Mouse (Mus musculus) left cerebral cortex, postnatal 14 days (tissue): ENCODE results near the gene Gm29427. TPM values are rescaled to one million over a fixed set of nuclear protein-coding genes. Genes with fewer than 3 reads are reported as not detected.
"Not testable (repeated sequence)": the region's sequence is repeated elsewhere in the genome, so short reads cannot be mapped to it uniquely, and the experiment has no call there.

ENCODE experiments used
- DNase-seq, 2 experiments: peaks; one replicate each; pipeline ENCODE4 v3.0.0; 2021 to 2022; ENCODE audit warnings: low spot score in 2 of 2, mixed read lengths in 1 of 2
- intact Hi-C: fragments of 180-260 bp; cut with DNase I; formaldehyde crosslinking; loops from one replicate; pipeline ENCODE4 v1.15.1; 2025
- total RNA-seq, 2 experiments: library from RNA; stranded (reverse); gene quantifications; 2 replicates each; pipeline ENCODE4 v1.2.3; 2021

Gene Gm29427
- total RNA-seq, 2 experiments from 2014 or later, result 0.62 TPM; not detected in 1

- no peak for DNase-seq
Measured at GRCm38 (mm10) chr1:130681656-130682413, 33.8 kb downstream of the Gm29427 start.

GRCm38 (mm10) chr1:130681075-130681474, 34.5 kb downstream of the Gm29427 start:
- DNase-seq, result no peak
- intact Hi-C loops, result no loop called here

More at GRCm38 (mm10) chr1:130681656-130682413, 33.8 kb downstream of the Gm29427 start:
- intact Hi-C loops, result no loop called here

GRCm38 (mm10) chr1:130678551-130678950, 37.0 kb downstream of the Gm29427 start:
- intact Hi-C loops, result no loop called here
- no peak for DNase-seq

GRCm38 (mm10) chr1:130663576-130663975, 52.0 kb downstream of the Gm29427 start:
- DNase-seq, intact Hi-C loops: not testable (repeated sequence)

- DNase-seq, result no peak
- intact Hi-C loops, result no loop called here
Measured at GRCm38 (mm10) chr1:130661454-130661853, 54.1 kb downstream of the Gm29427 start, which contains the start of gene C4bp. TSS of gene C4bp (minus strand) at chr1:130661632.

GRCm38 (mm10) chr1:130659641-130660040, 56.0 kb downstream of the Gm29427 start:
- DNase-seq, intact Hi-C loops: not testable (repeated sequence)

- no peak for DNase-seq
Measured at GRCm38 (mm10) chr1:130644103-130644502, 71.5 kb downstream of the Gm29427 start.

GRCm38 (mm10) chr1:130640967-130641366, 74.6 kb downstream of the Gm29427 start:
- intact Hi-C loops, result no loop called here
- no peak for DNase-seq

More at GRCm38 (mm10) chr1:130644103-130644502, 71.5 kb downstream of the Gm29427 start:
- intact Hi-C loops, result no loop called here

GRCm38 (mm10) chr1:130633761-130634410, 81.7 kb downstream of the Gm29427 start:
- DNase-seq, result peak; percentile 73 to 83
- intact Hi-C loops, result loop anchor here (1.0 kb wide), 1 partner anchor 86 kb away; no protein-coding TSS in a partner anchor

GRCm38 (mm10) chr1:130633316-130633715, 82.3 kb downstream of the Gm29427 start:
- DNase-seq, result no peak
- intact Hi-C loops, result no loop called here

GRCm38 (mm10) chr1:130629521-130629920, 86.1 kb downstream of the Gm29427 start, which contains the start of gene Zp3r:
TSS of gene Zp3r (minus strand) at chr1:130629621.
- no peak for DNase-seq
- intact Hi-C loops, result no loop called here

Other genes with a start within 250 kb of the Gm29427 start
- not detected for gene Zp3r, start 86.2 kb downstream of the Gm29427 start, total RNA-seq
- not detected for gene C4bp, start 54.2 kb downstream of the Gm29427 start, total RNA-seq
- gene Yod1, start 1.5 kb upstream of the Gm29427 start, total RNA-seq, result 10 to 100 TPM; 12.9 to 13.6 TPM
- gene Pfkfb2, start 13.5 kb upstream of the Gm29427 start, total RNA-seq, result 10 to 100 TPM; 40.1 to 41.9 TPM
- 1 to 10 TPM; 1.6 TPM for gene AA986860, start 16.2 kb upstream of the Gm29427 start, total RNA-seq
- not detected for gene Fcamr, start 85.1 kb upstream of the Gm29427 start, total RNA-seq
- gene Pigr, start 110.9 kb upstream of the Gm29427 start, total RNA-seq, result under 1 TPM; 0.08 to 0.09 TPM
- gene Fcmr, start 149.9 kb upstream of the Gm29427 start, total RNA-seq, result under 1 TPM in 1 of 2 experiments, not detected in 1; 0.33 TPM
- gene Il24, start 171.7 kb upstream of the Gm29427 start, total RNA-seq, result not detected
- gene Il20, start 195.7 kb upstream of the Gm29427 start, total RNA-seq, result not detected
- gene Il19, start 224.3 kb upstream of the Gm29427 start, total RNA-seq, result not detected